Mouse (Mus musculus) CD4-positive, CD25-positive, alpha-beta regulatory T cell (primary cell): Measurements from ENCODE around the gene Mydgf. TPM values are rescaled to one million over a fixed set of nuclear protein-coding genes. Genes with fewer than 3 reads are reported as not detected.

Experiments used
- polyA plus RNA-seq: library from polyadenylated mRNA; unstranded; fragments of 100-300 nt; shearing (Covaris generic); gene quantifications from one replicate; pipeline ENCODE4 v1.2.1, GENCODE M21; 2017

Gene Mydgf
- 54.2 TPM for polyA plus RNA-seq

GRCm38 (mm10) chr17:56183658-56184103 lies at the start of gene Mydgf:
Mydgf (minus strand) TSS chr17:56183920.

GRCm38 (mm10) chr17:56218377-56219191 lies 34.9 kb upstream of the Mydgf start, which contains the start of gene Dpp9:
Dpp9 (minus strand) TSS chr17:56218905.

GRCm38 (mm10) chr17:56162231-56162774 lies 21.4 kb downstream of the Mydgf start, which contains the start of gene Tnfaip8l1:
Tnfaip8l1 (plus strand) TSS chr17:56162477.

GRCm38 (mm10) chr17:56139858-56140595 lies 43.7 kb downstream of the Mydgf start, which contains the start of gene Sema6b:
Sema6b (minus strand) TSS chr17:56140343.

Other genes starting within 250 kb of the Mydgf start
- 13.5 TPM for gene Zfp119b, start 234.4 kb downstream of the Mydgf start, polyA plus RNA-seq
- gene Ebi3, start 231.3 kb downstream of the Mydgf start, polyA plus RNA-seq: 26.3 TPM
- 38.8 TPM for gene Yju2, start 224.8 kb downstream of the Mydgf start, polyA plus RNA-seq
- 0.89 TPM for gene Shd, start 213.5 kb downstream of the Mydgf start, polyA plus RNA-seq
- 0.44 TPM for gene Fsd1, start 197.4 kb downstream of the Mydgf start, polyA plus RNA-seq
- gene Stap2, start 178.3 kb downstream of the Mydgf start, polyA plus RNA-seq: 0.83 TPM
- 144 TPM for gene Mpnd, start 178.2 kb downstream of the Mydgf start, polyA plus RNA-seq
- 192 TPM for gene Sh3gl1, start 147.3 kb downstream of the Mydgf start, polyA plus RNA-seq
- gene Chaf1a, start 143.5 kb downstream of the Mydgf start, polyA plus RNA-seq: 3.3 TPM
- gene Ubxn6, start 108.9 kb downstream of the Mydgf start, polyA plus RNA-seq: 76.2 TPM
- 147 TPM for gene Hdgfl2, start 104.3 kb downstream of the Mydgf start, polyA plus RNA-seq
- not detected for gene Plin4, start 74.1 kb downstream of the Mydgf start, polyA plus RNA-seq
- gene Plin5, start 66.3 kb downstream of the Mydgf start, polyA plus RNA-seq: 0.08 TPM
- 0.25 TPM for gene Lrg1, start 61.9 kb downstream of the Mydgf start, polyA plus RNA-seq
- 0.12 TPM for gene Sema6b, start 43.6 kb downstream of the Mydgf start, polyA plus RNA-seq
- gene Tnfaip8l1, start 21.4 kb downstream of the Mydgf start, polyA plus RNA-seq: 38.0 TPM
- gene Dpp9, start 35.0 kb upstream of the Mydgf start, polyA plus RNA-seq: 47.3 TPM
- gene Fem1a, start 72.9 kb upstream of the Mydgf start, polyA plus RNA-seq: 16.8 TPM
- gene Ticam1, start 92.9 kb upstream of the Mydgf start, polyA plus RNA-seq: 5.5 TPM
- gene Plin3, start 109.0 kb upstream of the Mydgf start, polyA plus RNA-seq: 35.1 TPM
- gene Arrdc5, start 116.4 kb upstream of the Mydgf start, polyA plus RNA-seq: not detected
- 12.0 TPM for gene Uhrf1, start 119.4 kb upstream of the Mydgf start, polyA plus RNA-seq
- gene Kdm4b, start 142.1 kb upstream of the Mydgf start, polyA plus RNA-seq: 57.1 TPM